Mouse (Mus musculus) neural tube, embryonic 10.5 days (tissue): ENCODE measurements around the gene Fbxw19.
"Not testable (repeated sequence)": the region's sequence is repeated elsewhere in the genome, so short reads cannot be mapped to it uniquely, and the experiment has no call there.

Experiments
- DNase-seq: peaks from one replicate; pipeline ENCODE4 v3.0.0-alpha.2; 2017; ENCODE audit warnings: low spot score; ENCODE audit errors: extremely low spot score

Gene Fbxw19

GRCm38 (mm10) chr9:109495775-109496174, at the start of gene Fbxw19:
TSS of gene Fbxw19 (minus strand) at chr9:109495875.
- not testable (repeated sequence) for DNase-seq

- no peak for DNase-seq
Observed at GRCm38 (mm10) chr9:109523385-109524064, 27.9 kb upstream of the Fbxw19 start.

- DNase-seq = no peak
Observed at GRCm38 (mm10) chr9:109449040-109449439, 46.6 kb downstream of the Fbxw19 start, which contains the start of gene Fbxw16. TSS of gene Fbxw16 (minus strand) at chr9:109449140.

- DNase-seq = no peak
Observed at GRCm38 (mm10) chr9:109432956-109433355, 62.7 kb downstream of the Fbxw19 start.
